Mouse (Mus musculus) adrenal gland, postnatal 36 days (tissue): ENCODE results near the gene Cept1. TPM values are rescaled to one million over a fixed set of nuclear protein-coding genes. Genes with fewer than 3 reads are reported as not detected.

Experiments used
- DNase-seq, 2 experiments: peaks; one replicate each; pipeline ENCODE4 v3.0.0; 2021; ENCODE audit warnings: mixed read lengths in 1 of 2
- total RNA-seq, 2 experiments: library from RNA; stranded (reverse); gene quantifications; 2 replicates each; pipeline ENCODE4 v1.2.3; 2021

The Cept1 gene
- total RNA-seq, 2 experiments from 2014 or later, result 37.2 to 37.7 TPM

GRCm38 (mm10) chr3:106495346-106496044, 52.1 kb downstream of the Cept1 start:
- no peak for DNase-seq

- no peak for DNase-seq
Observed at GRCm38 (mm10) chr3:106494417-106494950, 53.1 kb downstream of the Cept1 start.

GRCm38 (mm10) chr3:106493882-106494281, 53.7 kb downstream of the Cept1 start:
- DNase-seq, result no peak

GRCm38 (mm10) chr3:106493202-106493601, 54.4 kb downstream of the Cept1 start:
- DNase-seq, result no peak

- no peak for DNase-seq
Observed at GRCm38 (mm10) chr3:106492723-106493122, 54.9 kb downstream of the Cept1 start.

GRCm38 (mm10) chr3:106490239-106490638, 57.4 kb downstream of the Cept1 start:
- peak in 1 of 2 experiments; percentile 12 for DNase-seq

GRCm38 (mm10) chr3:106487551-106487950, 60.1 kb downstream of the Cept1 start:
- DNase-seq, result no peak

GRCm38 (mm10) chr3:106485810-106486209, 61.8 kb downstream of the Cept1 start:
- peak; percentile 15 to 28 for DNase-seq

GRCm38 (mm10) chr3:106484861-106485260, 62.7 kb downstream of the Cept1 start:
- no peak for DNase-seq

GRCm38 (mm10) chr3:106483796-106484405, 63.7 kb downstream of the Cept1 start:
- DNase-seq, result no peak

- no peak for DNase-seq
Observed at GRCm38 (mm10) chr3:106483297-106483696, 64.3 kb downstream of the Cept1 start.

- DNase-seq, result peak; percentile 62 to 69
Observed at GRCm38 (mm10) chr3:106482281-106483081, 65.1 kb downstream of the Cept1 start, which contains the start of gene Dennd2d. Dennd2d (plus strand) TSS chr3:106482405.

- DNase-seq, result no peak
Observed at GRCm38 (mm10) chr3:106476863-106477262, 70.7 kb downstream of the Cept1 start.

GRCm38 (mm10) chr3:106474210-106474609, 73.4 kb downstream of the Cept1 start:
- DNase-seq, result no peak

- DNase-seq, result no peak
Observed at GRCm38 (mm10) chr3:106464750-106465149, 82.9 kb downstream of the Cept1 start.

GRCm38 (mm10) chr3:106462493-106462892, 85.1 kb downstream of the Cept1 start:
- no peak for DNase-seq

- DNase-seq, result no peak
Observed at GRCm38 (mm10) chr3:106462059-106462470, 85.5 kb downstream of the Cept1 start.

- DNase-seq, result no peak
Observed at GRCm38 (mm10) chr3:106457298-106457869, 90.2 kb downstream of the Cept1 start.

- DNase-seq, result no peak
Observed at GRCm38 (mm10) chr3:106452616-106453015, 95.0 kb downstream of the Cept1 start.
